Mouse (Mus musculus) CH12.LX (cell line): ENCODE results near the gene C1qbp. TPM values are rescaled to one million over a fixed set of nuclear protein-coding genes. Genes with fewer than 3 reads are reported as not detected.

Experiments used
- DNase-seq: peaks from one replicate; pipeline ENCODE4 v3.0.0-alpha.2; 2013; ENCODE audit errors: extremely low read depth
- H3K27ac ChIP-seq: 2 replicates; pipeline ENCODE4 v1.5.1; 2012; ENCODE audit warnings: low read depth, mild to moderate bottlenecking, control low read depth, moderate library complexity; ENCODE audit not compliant: insufficient read depth
- H3K27me3 ChIP-seq: replicated peaks from 2 replicates; pipeline ENCODE3; 2012; ENCODE audit warnings: inconsistent platforms
- H3K36me3 ChIP-seq, 2 experiments: replicated peaks in 1 of 2; 2 replicates each; pipeline versions ENCODE3 to v1.6.1; 2012; ENCODE audit warnings: inconsistent platforms in 1 of 2, low read length in 1 of 2, mild to moderate bottlenecking in 1 of 2, mixed read lengths in 1 of 2, moderate library complexity in 1 of 2; ENCODE audit not compliant: control insufficient read depth in 1 of 2, insufficient read depth in 1 of 2
- H3K4me1 ChIP-seq, 2 experiments: 2 replicates each; pipeline ENCODE4 v1.6.1; 2012; ENCODE audit warnings: inconsistent platforms in 1 of 2, moderate library complexity in 1 of 2; ENCODE audit not compliant: insufficient read depth in 2 of 2, control insufficient read depth in 1 of 2
- H3K4me2 ChIP-seq: 2 replicates; pipeline ENCODE4 v1.6.1; 2012; ENCODE audit warnings: low read depth, mild to moderate bottlenecking, control low read depth; ENCODE audit not compliant: poor library complexity, insufficient read depth, severe bottlenecking
- H3K4me3 ChIP-seq, 3 experiments: fragments of 150-350 bp in 1 of 3; sonication (generic) in 1 of 3; replicated peaks in 1 of 3; 2 replicates each; pipeline versions ENCODE3 to v1.5.1; 2011 to 2012; ENCODE audit warnings: low read depth in 2 of 3, low read length in 2 of 3, mild to moderate bottlenecking in 2 of 3, moderate library complexity in 2 of 3, control low read depth in 1 of 3, improper control_type of control experiment in 1 of 3, inconsistent platforms in 1 of 3, mixed read lengths in 1 of 3; ENCODE audit not compliant: poor library complexity in 1 of 3
- H3K79me2 ChIP-seq: replicated peaks from 2 replicates; pipeline ENCODE4 v1.6.1; 2012; ENCODE audit warnings: mild to moderate bottlenecking, moderate library complexity; ENCODE audit not compliant: control insufficient read depth, poor library complexity, insufficient read depth, severe bottlenecking; ENCODE audit errors: extremely low read depth
- H3K9ac ChIP-seq: 2 replicates; pipeline ENCODE4 v1.6.1; 2012; ENCODE audit warnings: low read depth, mild to moderate bottlenecking, control low read depth, moderate library complexity; ENCODE audit not compliant: insufficient read depth
- H3K9me3 ChIP-seq: replicated peaks from 2 replicates; pipeline ENCODE3; 2012; ENCODE audit warnings: low read length, inconsistent platforms, mixed read lengths
- BHLHE40 ChIP-seq: IDR thresholded peaks from 2 replicates; pipeline ENCODE4 v1.6.1; 2011; ENCODE audit warnings: mild to moderate bottlenecking, low read depth, low read length, improper control_type of control experiment
- CHD1 ChIP-seq: IDR thresholded peaks from 2 replicates; pipeline ENCODE4 v1.6.1; 2012; ENCODE audit warnings: low read depth, low read length, improper control_type of control experiment, inconsistent platforms
- ETS1 ChIP-seq: conservative IDR thresholded peaks from 2 replicates; pipeline ENCODE4 v1.6.1; 2012; ENCODE audit warnings: low read depth, mild to moderate bottlenecking, inconsistent platforms, low read length, improper control_type of control experiment, moderate library complexity
- GABPA ChIP-seq: IDR thresholded peaks from 2 replicates; pipeline ENCODE4 v1.6.1; 2012; ENCODE audit warnings: low read depth, low read length, improper control_type of control experiment, inconsistent platforms; ENCODE audit not compliant: insufficient replicate concordance
- HCFC1 ChIP-seq: IDR thresholded peaks from 2 replicates; pipeline ENCODE4 v1.6.1; 2012; ENCODE audit warnings: low read depth, mild to moderate bottlenecking, inconsistent platforms, low read length, improper control_type of control experiment
- JUN ChIP-seq: IDR thresholded peaks from 2 replicates; pipeline ENCODE4 v1.6.1; 2011; ENCODE audit warnings: low read depth, mild to moderate bottlenecking, low read length, improper control_type of control experiment, moderate library complexity; ENCODE audit not compliant: insufficient read depth
- KAT2A ChIP-seq: IDR thresholded peaks from 2 replicates; pipeline ENCODE4 v1.6.1; 2012; ENCODE audit warnings: low read length, improper control_type of control experiment, inconsistent platforms; ENCODE audit not compliant: insufficient replicate concordance
- MAFK ChIP-seq: IDR thresholded peaks from 2 replicates; pipeline ENCODE4 v1.6.1; 2011; ENCODE audit warnings: low read length, improper control_type of control experiment; ENCODE audit not compliant: insufficient replicate concordance
- MAX ChIP-seq: IDR thresholded peaks from 2 replicates; pipeline ENCODE4 v1.6.1; 2011; ENCODE audit warnings: low read length, improper control_type of control experiment
- MYC ChIP-seq: IDR thresholded peaks from 2 replicates; pipeline ENCODE4 v1.6.1; 2011; ENCODE audit warnings: low read depth, mild to moderate bottlenecking, improper control_type of control experiment, low read length
- POLR2AphosphoS2 ChIP-seq: IDR thresholded peaks from 2 replicates; pipeline ENCODE4 v1.6.1; 2011; ENCODE audit warnings: low read depth, low read length, improper control_type of control experiment
- SIN3A ChIP-seq: IDR thresholded peaks from 2 replicates; pipeline ENCODE4 v1.6.1; 2012; ENCODE audit warnings: low read length, improper control_type of control experiment, inconsistent platforms
- SMC3 ChIP-seq: IDR thresholded peaks from 2 replicates; pipeline ENCODE4 v1.6.1; 2011; ENCODE audit warnings: low read depth, low read length, improper control_type of control experiment
- UBTF ChIP-seq: IDR thresholded peaks from 2 replicates; pipeline ENCODE4 v1.6.1; 2012; ENCODE audit warnings: low read depth, mild to moderate bottlenecking, inconsistent platforms, low read length, improper control_type of control experiment, moderate library complexity
- USF1 ChIP-seq: IDR thresholded peaks from 2 replicates; pipeline ENCODE4 v1.6.1; 2014; ENCODE audit warnings: low read depth, mild to moderate bottlenecking, inconsistent platforms, low read length, improper control_type of control experiment
- ZC3H11A ChIP-seq: IDR thresholded peaks from 2 replicates; pipeline ENCODE4 v1.6.1; 2012; ENCODE audit warnings: low read depth, mild to moderate bottlenecking, inconsistent platforms, low read length, improper control_type of control experiment
- ZNF384 ChIP-seq: IDR thresholded peaks from 2 replicates; pipeline ENCODE4 v1.6.1; 2012; ENCODE audit warnings: low read depth, low read length, improper control_type of control experiment, inconsistent platforms
- dilution Hi-C: fragments of 300-500 bp; cut with MboI; formaldehyde crosslinking; loops from 2 replicates; pipeline ENCODE4 v1.14.3; 2020; ENCODE audit warnings: low sequenced_read_pairs; ENCODE audit not compliant: extremely low pct_unique_long_range_greater_than_20kb, extremely low pct_ligation_motif_present
- in situ Hi-C: fragments of 300-500 bp; cut with MboI; formaldehyde crosslinking; loops from 3 replicates; pipeline ENCODE4 v1.14.3; 2019; ENCODE audit warnings: low sequenced_read_pairs, low pct_ligation_motif_present, low pct_unique_long_range_greater_than_20kb, mixed read lengths
- polyA plus RNA-seq: library from polyadenylated mRNA; unstranded; fragments of >175 nt; gene quantifications from 2 replicates; pipeline ENCODE4 v1.2.1, GENCODE M21; 2012; ENCODE audit warnings: low read depth; ENCODE audit not compliant: insufficient read length
- total RNA-seq, 2 experiments: library from RNA; depleted of rRNA; stranded (reverse); fragments of 300-350 nt in 1 of 2; fragments of >200 nt in 1 of 2; gene quantifications; 2 replicates each; pipeline ENCODE4 v1.2.3; 2012 to 2014

Gene C1qbp
- total and polyA plus RNA-seq, 3 experiments: 150 to 917 (median 320) TPM

DNA sequence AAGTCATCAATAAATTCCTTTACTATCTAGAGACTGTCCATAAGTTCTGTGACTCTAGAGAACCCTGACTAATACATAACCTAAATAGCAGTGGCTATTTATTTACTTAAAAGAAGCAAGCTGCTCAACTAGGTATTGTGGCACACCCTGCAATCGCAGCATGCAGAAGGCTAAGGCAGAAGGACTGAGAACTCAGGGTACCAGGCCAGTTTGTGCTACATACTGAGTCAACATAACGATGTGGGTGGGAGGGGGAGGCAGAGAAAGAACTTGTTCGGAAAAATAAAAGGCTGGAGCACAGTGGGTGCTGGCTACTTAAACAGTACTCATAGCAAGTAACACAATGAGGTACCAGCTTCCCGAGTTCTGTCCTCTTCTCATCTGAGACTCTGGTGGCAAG is 18.3 kb upstream of the C1qbp start:
- H3K27ac ChIP-seq: no peak overlapping the region
- no peak for TF ChIP-seq SMC3
- TF ChIP-seq JUN: no peak
- no peak for TF ChIP-seq USF1
- TF ChIP-seq ETS1: no peak
- no peak for TF ChIP-seq MAFK
- TF ChIP-seq POLR2AphosphoS2: no peak
- no peak for TF ChIP-seq KAT2A
- no peak for TF ChIP-seq MAX
- no peak for TF ChIP-seq CHD1
- TF ChIP-seq ZNF384: no peak
- TF ChIP-seq HCFC1: no peak
- TF ChIP-seq UBTF: no peak
- no peak for TF ChIP-seq GABPA
- no peak for TF ChIP-seq BHLHE40
- TF ChIP-seq ZC3H11A: no peak
- no peak overlapping the region for H3K9ac ChIP-seq
- DNase-seq: no peak
- in situ Hi-C loops: no loop called here
- dilution Hi-C loops: no loop called here
- no peak overlapping the region for H3K4me2 ChIP-seq
- no peaks in the 10 kb centered on the region for H3K9me3 ChIP-seq
- H3K4me1 ChIP-seq: peaks cover 7 to 28% of the 10 kb centered on the region in 2 experiments
- peaks cover 39 to 61% of the 10 kb centered on the region in 2 experiments for H3K36me3 ChIP-seq
- peaks cover 34% of the 10 kb centered on the region for H3K79me2 ChIP-seq
- no peak overlapping the region for H3K4me3 ChIP-seq
- no peaks in the 10 kb centered on the region for H3K27me3 ChIP-seq

DNA sequence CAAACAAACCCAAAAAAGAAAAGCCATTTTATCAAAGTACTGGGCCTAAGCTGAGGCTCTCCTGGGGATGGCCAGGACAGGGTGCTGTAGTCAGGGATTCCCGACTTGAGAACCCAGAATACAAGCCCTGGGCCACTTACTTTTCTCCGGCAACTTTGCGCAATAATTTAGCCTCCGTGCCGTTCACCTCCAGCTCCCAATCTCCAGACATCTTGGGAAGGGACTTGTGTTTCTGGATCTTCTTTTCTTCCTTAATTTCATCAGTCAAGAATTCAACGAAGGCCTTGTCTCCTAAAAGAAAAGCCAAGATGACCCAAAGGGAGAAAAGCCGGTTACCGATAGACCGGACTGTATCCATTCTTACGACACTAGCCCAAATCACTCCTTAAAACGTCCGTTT is 796 bp downstream of the C1qbp start:
- Histone ChIP-seq H3K79me2 (peaks cover 41% of the 10 kb centered on the region), H3K27me3 (no peaks in the 10 kb centered on the region), H3K4me1 (peaks cover 16 to 36% of the 10 kb centered on the region in 2 experiments), H3K4me3 (peak overlapping the region; percentile 70 to 88 (median 84)), H3K27ac (no peak overlapping the region), H3K36me3 (peaks cover 63 to 77% of the 10 kb centered on the region in 2 experiments), H3K9ac (peak overlapping the region; percentile 93), H3K4me2 (peak overlapping the region; percentile 78), H3K9me3 (no peaks in the 10 kb centered on the region)
- in situ Hi-C loops: no loop called here
- dilution Hi-C loops: no loop called here
- no peak for DNase-seq
- TF ChIP-seq ETS1 (no peak), MYC (no peak), SIN3A (0 out of 2 replicates have a peak, but pooled peaks have one; percentile 25)
